Mouse (Mus musculus) mouse embryonic stem cell (cell line): ENCODE measurements around the gene Rfx4.

ENCODE experiments used
- in situ Hi-C, 2 experiments: fragments of 300-500 bp; cut with MboI; formaldehyde crosslinking; loops; 1 replicate in 1 of 2; 3 replicates in 1 of 2; pipeline ENCODE4 v1.14.3; 2019 to 2020; ENCODE audit warnings: low sequenced_read_pairs in 2 of 2, low pct_unique_long_range_greater_than_20kb in 1 of 2, mixed read lengths in 1 of 2; ENCODE audit not compliant: unreplicated experiment in 1 of 2

Gene Rfx4

GRCm38 (mm10) chr10:84851981-84852979 is 96.4 kb downstream of the Rfx4 start:
- in situ Hi-C loops, result no loop called here

GRCm38 (mm10) chr10:84854059-84854458 is 98.2 kb downstream of the Rfx4 start:
- in situ Hi-C loops, result no loop called here

GRCm38 (mm10) chr10:84855466-84855865 is 99.6 kb downstream of the Rfx4 start:
- in situ Hi-C loops, result no loop called here

DNA sequence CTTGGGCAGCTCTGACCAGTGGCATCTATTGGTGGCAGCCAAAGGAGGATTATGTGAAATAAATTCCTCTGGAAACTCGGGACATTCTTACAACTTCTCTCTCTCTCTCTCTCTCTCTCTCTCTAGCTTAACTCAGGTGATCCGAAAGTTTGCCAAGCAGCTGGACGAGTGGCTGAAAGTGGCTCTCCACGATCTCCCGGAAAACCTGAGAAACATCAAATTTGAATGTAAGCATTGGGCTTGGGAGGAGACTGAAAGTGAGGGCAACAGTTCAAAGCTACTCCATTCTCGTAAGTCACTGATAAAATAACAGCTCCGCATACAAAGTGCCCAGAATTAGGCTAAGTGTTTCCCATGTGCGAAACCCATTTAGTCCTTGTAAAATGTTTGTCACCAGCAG is 102.5 kb downstream of the Rfx4 start:
- in situ Hi-C loops, result no loop called here

GRCm38 (mm10) chr10:84858806-84859496 is 103.1 kb downstream of the Rfx4 start:
- in situ Hi-C loops, result no loop called here

GRCm38 (mm10) chr10:84859556-84860380 is 103.9 kb downstream of the Rfx4 start:
- in situ Hi-C loops, result no loop called here

DNA sequence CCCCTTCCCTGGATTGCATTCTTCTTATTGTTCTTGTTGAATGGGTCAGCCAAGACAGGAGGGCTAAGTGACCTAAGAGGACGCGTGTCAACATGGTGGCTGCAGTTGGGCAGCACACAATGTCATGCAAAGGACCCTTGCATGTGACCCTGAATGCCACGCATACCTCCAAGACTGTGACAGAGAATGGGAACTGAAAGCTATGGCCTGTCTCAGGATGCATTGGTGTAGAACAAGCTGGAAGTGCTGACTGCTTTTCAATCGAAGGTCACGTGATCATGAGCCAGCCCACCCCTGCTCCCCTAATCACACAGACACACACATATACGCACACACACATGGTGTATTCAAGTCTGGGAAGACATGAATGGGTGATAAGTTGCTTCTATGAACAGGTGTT is 107.6 kb downstream of the Rfx4 start:
- in situ Hi-C loops, result no loop called here

GRCm38 (mm10) chr10:84867577-84867976 is 111.7 kb downstream of the Rfx4 start:
- in situ Hi-C loops, result no loop called here

- in situ Hi-C loops, result no loop called here
These were observed 115.4 kb downstream of the Rfx4 start for GRCm38 (mm10) chr10:84871285-84871684.

- in situ Hi-C loops, result no loop called here
These were observed 116.1 kb downstream of the Rfx4 start for GRCm38 (mm10) chr10:84871921-84872320.

GRCm38 (mm10) chr10:84879823-84880571 is 124.1 kb downstream of the Rfx4 start:
- in situ Hi-C loops, result no loop called here

DNA sequence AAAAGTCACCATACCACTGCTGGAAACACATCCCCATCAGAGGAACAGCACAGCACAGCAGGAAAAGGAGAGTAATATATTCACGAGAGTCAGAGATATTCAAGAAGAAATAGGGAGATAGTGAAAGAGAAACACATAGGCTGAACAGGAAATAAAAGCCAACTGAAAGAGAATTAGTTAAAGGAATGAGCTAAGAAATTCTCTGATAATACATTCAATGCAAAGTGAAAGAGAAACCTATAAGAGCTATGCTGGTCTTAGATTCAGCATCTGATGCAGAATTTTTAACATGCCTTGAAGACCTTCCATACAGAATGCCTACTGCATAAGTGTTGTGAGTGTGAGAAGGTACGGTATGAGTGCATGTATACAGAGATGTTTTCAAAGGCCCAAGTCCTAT is 126.7 kb downstream of the Rfx4 start:
- in situ Hi-C loops, result no loop called here

DNA sequence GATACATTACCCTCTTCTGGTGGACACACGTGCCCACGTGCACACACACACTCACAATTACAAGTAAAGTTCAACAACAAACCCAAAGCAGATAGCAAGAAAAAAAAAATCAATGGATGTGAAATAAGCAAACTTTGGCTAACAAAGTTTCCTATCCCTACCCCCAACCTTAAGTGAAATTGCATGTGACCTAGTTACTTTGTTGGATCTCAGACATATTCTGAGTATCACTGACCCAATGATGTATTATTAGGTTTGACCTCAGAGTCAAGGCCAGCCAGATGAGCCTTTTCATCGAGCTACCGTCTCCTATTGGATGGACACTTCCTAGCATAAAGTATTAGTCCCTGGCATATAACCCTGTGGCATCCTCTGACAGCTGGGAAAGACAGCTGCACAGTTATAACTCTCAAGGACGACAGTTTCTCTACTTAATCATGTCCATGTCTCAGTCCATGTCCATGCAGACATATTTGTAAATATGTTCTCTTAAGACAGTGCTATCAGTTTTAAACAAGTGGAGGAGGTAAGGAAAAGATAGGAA is 129.6 kb downstream of the Rfx4 start:
- in situ Hi-C loops, result no loop called here

- in situ Hi-C loops, result no loop called here
These were observed 130.4 kb downstream of the Rfx4 start for GRCm38 (mm10) chr10:84886221-84886627.

- in situ Hi-C loops, result no loop called here
These were observed 130.9 kb downstream of the Rfx4 start for GRCm38 (mm10) chr10:84886785-84887184.

DNA sequence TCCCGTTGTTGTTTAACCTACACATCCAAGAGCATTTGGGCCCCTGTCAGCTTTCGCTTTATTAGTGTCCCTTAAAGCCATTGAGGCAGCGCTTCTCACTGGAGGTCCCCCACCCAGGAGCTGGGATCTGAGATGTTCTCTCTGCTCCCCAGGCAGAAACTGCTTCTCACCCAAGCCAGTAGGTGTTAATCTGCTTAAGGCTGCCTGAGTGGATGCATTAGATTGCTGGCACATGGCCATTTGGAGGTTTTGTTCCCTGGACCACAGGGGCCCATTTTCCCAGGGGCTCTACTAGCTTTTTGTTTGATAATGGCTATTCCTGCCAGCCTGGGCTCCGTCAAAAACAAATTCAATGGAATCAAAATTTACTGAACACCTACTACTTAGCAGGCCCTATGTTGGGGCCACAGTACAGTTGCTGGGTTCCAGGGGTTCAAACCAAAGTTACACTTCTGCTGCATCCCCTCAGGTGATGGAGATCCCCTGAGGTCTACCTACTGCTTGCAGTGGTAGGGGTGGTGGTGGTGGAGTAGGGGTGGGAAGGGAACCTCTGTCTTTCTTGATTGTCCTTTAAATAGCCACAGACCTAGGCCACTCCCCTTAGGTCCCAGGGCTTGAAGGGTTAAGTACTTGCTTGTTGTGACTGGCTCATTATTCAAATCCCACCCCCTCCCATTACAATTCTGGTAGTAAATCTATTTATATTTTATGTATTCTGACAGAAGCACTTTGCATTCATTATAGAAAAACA is 133.4 kb downstream of the Rfx4 start:
- in situ Hi-C loops, result no loop called here

DNA sequence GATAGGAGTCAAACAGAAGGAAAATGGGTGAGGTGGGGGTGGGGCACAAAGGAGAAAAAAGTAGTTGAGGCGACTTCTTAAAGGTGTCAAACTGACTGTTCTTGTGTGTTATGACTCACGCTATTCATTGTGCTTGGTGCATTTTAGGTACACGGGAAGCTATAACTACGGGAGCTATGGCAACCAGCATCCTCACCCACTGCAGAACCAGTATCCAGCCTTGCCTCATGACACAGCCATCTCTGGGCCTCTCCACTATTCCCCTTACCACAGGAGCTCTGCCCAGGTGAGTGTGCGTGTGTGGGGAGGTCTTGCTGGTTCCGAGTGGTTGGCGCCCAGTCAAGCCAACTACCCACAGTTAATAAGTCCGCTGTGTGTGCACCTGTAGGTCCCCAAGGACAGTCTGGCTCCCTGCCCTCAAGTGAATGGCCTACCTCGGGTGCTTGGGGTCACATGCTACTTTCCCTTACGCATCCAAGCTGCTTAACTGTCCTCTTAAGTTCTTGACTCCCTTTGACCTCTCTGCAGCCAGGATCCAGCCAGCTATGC is 140.0 kb downstream of the Rfx4 start:
- in situ Hi-C loops, result no loop called here
